Mouse (Mus musculus): ENCODE results near the gene Tmem183a. TPM values are rescaled to one million over a fixed set of nuclear protein-coding genes. Genes with fewer than 3 reads are reported as not detected.

Tmem183a gene
- total RNA-seq, 2 experiments from 2014 or later = 86.5 to 96.6 TPM

Other genes with a start within 250 kb of the Tmem183a start
- gene Chil1, start 179.8 kb downstream of the Tmem183a start, total RNA-seq (2021) = 1 to 10 TPM; 5.0 to 5.9 TPM
- not detected for gene Mybph, start 168.5 kb downstream of the Tmem183a start, total RNA-seq (2021)
- 100 to 1,000 TPM; 154 to 165 TPM for gene Adora1, start 126.5 kb downstream of the Tmem183a start, total RNA-seq (2021)
- gene Myog, start 72.0 kb downstream of the Tmem183a start, total RNA-seq (2021) = not detected
- 10 to 100 TPM; 78.0 to 78.3 TPM for gene Ppfia4, start 29.1 kb downstream of the Tmem183a start, total RNA-seq (2021)
- not detected for gene 4933406M09Rik, start 24.0 kb upstream of the Tmem183a start, total RNA-seq (2021)
- gene Cyb5r1, start 43.6 kb upstream of the Tmem183a start, total RNA-seq (2021) = 10 to 100 TPM; 20.4 to 24.1 TPM
- 10 to 100 TPM; 62.3 TPM for gene Adipor1, start 53.4 kb upstream of the Tmem183a start, total RNA-seq (2021)
- gene Klhl12, start 93.6 kb upstream of the Tmem183a start, total RNA-seq (2021) = 10 to 100 TPM; 36.0 to 36.4 TPM
- 10 to 100 TPM; 36.1 to 39.4 TPM for gene Rabif, start 132.7 kb upstream of the Tmem183a start, total RNA-seq (2021)
- gene Mgat4e, start 187.7 kb upstream of the Tmem183a start, total RNA-seq (2021) = under 1 TPM in 1 of 2 experiments, not detected in 1; 0.24 TPM
- gene Kdm5b, start 198.2 kb upstream of the Tmem183a start, total RNA-seq (2021) = 10 to 100 TPM; 63.8 to 66.6 TPM